Mouse (Mus musculus) embryonic facial prominence, embryonic 11.5 days (tissue): ENCODE results near the gene Lig4. TPM values are rescaled to one million over a fixed set of nuclear protein-coding genes. Genes with fewer than 3 reads are reported as not detected.

Experiments
- ATAC-seq: fragments of 200-750 bp; cut with Nextera tagmentation; replicated peaks from 2 replicates; pipeline ENCODE4 v1.8.0; 2017; ENCODE audit warnings: low read depth; ENCODE audit not compliant: insufficient number of reproducible peaks, low FRiP score, low TSS enrichment
- DNase-seq: peaks from one replicate; pipeline ENCODE4 v3.0.0-alpha.2; 2015; ENCODE audit warnings: low spot score
- H3K27ac ChIP-seq: fragments of 300-500 bp; sonication (generic); replicated peaks from 2 replicates; pipeline ENCODE4 v1.5.1; 2014; ENCODE audit warnings: mild to moderate bottlenecking, low read depth, low read length, control low read depth
- H3K27me3 ChIP-seq: fragments of 300-500 bp; sonication (generic); 2 replicates; pipeline ENCODE4 v1.6.1; 2014; ENCODE audit warnings: mild to moderate bottlenecking, low read length, moderate library complexity, mixed read lengths; ENCODE audit not compliant: control insufficient read depth, insufficient read depth
- H3K36me3 ChIP-seq: fragments of 300-500 bp; sonication (generic); replicated peaks from 2 replicates; pipeline ENCODE4 v1.6.1; 2014; ENCODE audit warnings: low read depth, mild to moderate bottlenecking, low read length, moderate library complexity, mixed read lengths; ENCODE audit not compliant: control insufficient read depth, insufficient read depth
- H3K4me1 ChIP-seq: fragments of 300-500 bp; sonication (generic); 2 replicates; pipeline ENCODE4 v1.6.1; 2014; ENCODE audit warnings: low read length, mixed read lengths; ENCODE audit not compliant: control insufficient read depth, insufficient read depth
- H3K4me2 ChIP-seq: fragments of 300-500 bp; sonication (generic); 2 replicates; pipeline ENCODE4 v1.6.1; 2014; ENCODE audit warnings: low read depth, mild to moderate bottlenecking, control low read depth, low read length, moderate library complexity
- H3K4me3 ChIP-seq: fragments of 300-500 bp; sonication (generic); 2 replicates; pipeline ENCODE4 v1.5.1; 2014; ENCODE audit warnings: low read depth, low read length, control low read depth
- H3K9ac ChIP-seq: fragments of 300-500 bp; sonication (generic); replicated peaks from 2 replicates; pipeline ENCODE4 v1.6.1; 2014; ENCODE audit warnings: mild to moderate bottlenecking, control low read depth, low read length
- H3K9me3 ChIP-seq: fragments of 300-500 bp; sonication (generic); replicated peaks from 2 replicates; pipeline ENCODE4 v1.6.1; 2016; ENCODE audit warnings: mild to moderate bottlenecking, low read length, inconsistent platforms, mixed read lengths; ENCODE audit not compliant: control insufficient read depth
- WGBS: fragments of 180-500 bp; shearing (Covaris S2); extraction: QIAGEN DNeasy Blood & Tissue Kit; methylation state at CpG from one replicate; pipeline ENCODE4 v1.1.7; 2014; 5-methylcytosine and 5-hydroxymethylcytosine counted together
- polyA plus RNA-seq: library from polyadenylated mRNA; unstranded; fragments of >200 nt; fragmentation: Nextera tagmentation; extraction: Ambion mirVana; gene quantifications from 2 replicates; pipeline ENCODE4 v1.2.1, GENCODE M21; 2014

Lig4 gene
- polyA plus RNA-seq, 1 experiment from 2014 or later: 9.2 TPM

DNA sequence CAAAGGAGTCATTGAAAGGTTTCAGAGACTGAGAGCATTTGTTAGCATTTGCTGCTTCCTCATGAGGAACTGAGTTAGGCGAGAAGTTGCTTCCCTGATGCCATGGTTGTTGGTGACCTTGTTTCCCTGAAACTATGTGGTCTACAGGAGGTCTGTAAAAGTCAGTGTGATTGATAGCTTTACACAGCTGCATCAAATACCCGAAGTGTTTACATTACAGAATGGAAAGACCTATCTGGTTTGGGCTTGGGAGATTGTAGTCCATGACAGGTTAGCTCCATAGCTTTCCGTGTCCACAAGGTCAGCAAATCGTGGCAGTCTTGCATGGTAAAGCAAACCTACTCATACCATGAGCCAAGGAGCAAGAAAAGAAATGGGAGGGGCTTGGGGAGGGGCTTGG lies 19.1 kb downstream of the Lig4 start:
- Histone ChIP-seq H3K9me3 (no peaks in the 10 kb centered on the region), H3K4me3 (no peak overlapping the region), H3K4me2 (no peak overlapping the region), H3K9ac (no peak overlapping the region), H3K4me1 (no peaks in the 10 kb centered on the region), H3K27me3 (no peaks in the 10 kb centered on the region), H3K27ac (no peak overlapping the region), H3K36me3 (no peaks in the 10 kb centered on the region)
- no peak for ATAC-seq
- no peak for DNase-seq
- WGBS: 60% methylated on average over 4 of the region's 4 CpGs

- ATAC-seq: no peak
- WGBS: 61% methylated on average over 10 of the region's 10 CpGs
- H3K4me1 ChIP-seq: no peaks in the 10 kb centered on the region
Observed at GRCm38 (mm10) chr8:9949134-9949890, 28.2 kb downstream of the Lig4 start.

DNA sequence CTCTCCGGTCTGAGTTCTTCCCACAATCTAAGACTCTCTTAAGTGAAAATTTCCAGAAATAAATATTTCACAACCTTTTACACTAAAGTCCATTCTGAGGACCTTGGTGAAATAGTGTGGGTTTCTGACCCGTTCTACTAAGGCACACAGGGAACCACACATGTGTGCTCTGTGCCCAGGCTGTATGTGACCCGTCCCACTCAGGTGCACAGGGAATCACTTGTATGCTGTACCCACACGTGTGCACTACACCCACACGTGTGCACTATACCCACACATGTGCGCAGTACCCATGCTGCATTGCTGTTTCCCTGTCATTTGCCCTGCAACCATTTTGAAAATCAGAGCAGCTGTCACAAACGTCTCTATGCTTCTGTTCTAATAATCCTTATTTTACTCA lies 41.9 kb downstream of the Lig4 start:
- no peak overlapping the region for H3K4me3 ChIP-seq
- H3K9ac ChIP-seq: no peak overlapping the region
- DNase-seq: no peak
- H3K27ac ChIP-seq: no peak overlapping the region
- no peaks in the 10 kb centered on the region for H3K4me1 ChIP-seq
- H3K27me3 ChIP-seq: no peaks in the 10 kb centered on the region
- 70% methylated on average over 7 of the region's 7 CpGs for WGBS
- no peaks in the 10 kb centered on the region for H3K9me3 ChIP-seq
- no peak for ATAC-seq
- H3K36me3 ChIP-seq: no peaks in the 10 kb centered on the region
- H3K4me2 ChIP-seq: no peak overlapping the region

More at GRCm38 (mm10) chr8:9949134-9949890, 28.2 kb downstream of the Lig4 start:
- Histone ChIP-seq H3K27ac (no peak overlapping the region), H3K27me3 (no peaks in the 10 kb centered on the region), H3K36me3 (no peaks in the 10 kb centered on the region), H3K9me3 (no peaks in the 10 kb centered on the region), H3K9ac (no peak overlapping the region), H3K4me2 (no peak overlapping the region), H3K4me3 (no peak overlapping the region)
- no peak for DNase-seq

- Histone ChIP-seq H3K9me3 (no peaks in the 10 kb centered on the region), H3K4me1 (no peaks in the 10 kb centered on the region), H3K27ac (no peak overlapping the region), H3K36me3 (no peaks in the 10 kb centered on the region), H3K4me2 (no peak overlapping the region), H3K4me3 (no peak overlapping the region), H3K27me3 (no peaks in the 10 kb centered on the region), H3K9ac (no peak overlapping the region)
- ATAC-seq (no peak), DNase-seq (peak; percentile 67)
- 37% methylated on average over 10 of the region's 10 CpGs for WGBS
Observed at GRCm38 (mm10) chr8:9934891-9935565, 42.5 kb downstream of the Lig4 start.

- Histone ChIP-seq H3K27me3 (no peaks in the 10 kb centered on the region), H3K36me3 (no peaks in the 10 kb centered on the region), H3K9ac (no peak overlapping the region), H3K4me3 (no peak overlapping the region), H3K4me1 (no peaks in the 10 kb centered on the region), H3K9me3 (no peaks in the 10 kb centered on the region), H3K4me2 (no peak overlapping the region), H3K27ac (no peak overlapping the region)
- ATAC-seq: no peak
- no peak for DNase-seq
Observed at GRCm38 (mm10) chr8:9932711-9933110, 44.8 kb downstream of the Lig4 start.

- no peak overlapping the region for H3K4me2 ChIP-seq
- DNase-seq (no peak), ATAC-seq (0 out of 2 replicates have a peak, but pooled peaks have one; percentile 56)
- H3K27ac ChIP-seq: no peak overlapping the region
- H3K9me3 ChIP-seq: no peaks in the 10 kb centered on the region
- no peaks in the 10 kb centered on the region for H3K4me1 ChIP-seq
- H3K9ac ChIP-seq: no peak overlapping the region
- no peak overlapping the region for H3K4me3 ChIP-seq
- WGBS: 81% methylated on average over 14 of the region's 14 CpGs
- H3K27me3 ChIP-seq: no peaks in the 10 kb centered on the region
- H3K36me3 ChIP-seq: no peaks in the 10 kb centered on the region
Observed at GRCm38 (mm10) chr8:9929746-9930445, 47.6 kb downstream of the Lig4 start.
